Mouse (Mus musculus) left cerebral cortex, postnatal 14 days (tissue): Measurements from ENCODE around the gene Hist1h3a. TPM values are rescaled to one million over a fixed set of nuclear protein-coding genes. Genes with fewer than 3 reads are reported as not detected.
"Not testable (repeated sequence)": the region's sequence is repeated elsewhere in the genome, so short reads cannot be mapped to it uniquely, and the experiment has no call there.

Source experiments
- DNase-seq, 2 experiments: peaks; one replicate each; pipeline ENCODE4 v3.0.0; 2021 to 2022; ENCODE audit warnings: low spot score in 2 of 2, mixed read lengths in 1 of 2
- intact Hi-C: fragments of 180-260 bp; cut with DNase I; formaldehyde crosslinking; loops from one replicate; pipeline ENCODE4 v1.15.1; 2025
- microRNA-seq, 2 experiments: library from miRNA; unstranded; fragments of <30 nt; microRNA quantifications; one replicate each; pipeline ENCODE4 v1.2.0; 2022
- total RNA-seq, 2 experiments: library from RNA; stranded (reverse); gene quantifications; 2 replicates each; pipeline ENCODE4 v1.2.3; 2021

Gene Hist1h3a
- total RNA-seq, 2 experiments from 2014 or later = 33.2 to 47.2 TPM

GRCm38 (mm10) chr13:23725213-23725612, 37.0 kb downstream of the Hist1h3a start:
- intact Hi-C loops = no loop called here
- DNase-seq = no peak

DNA sequence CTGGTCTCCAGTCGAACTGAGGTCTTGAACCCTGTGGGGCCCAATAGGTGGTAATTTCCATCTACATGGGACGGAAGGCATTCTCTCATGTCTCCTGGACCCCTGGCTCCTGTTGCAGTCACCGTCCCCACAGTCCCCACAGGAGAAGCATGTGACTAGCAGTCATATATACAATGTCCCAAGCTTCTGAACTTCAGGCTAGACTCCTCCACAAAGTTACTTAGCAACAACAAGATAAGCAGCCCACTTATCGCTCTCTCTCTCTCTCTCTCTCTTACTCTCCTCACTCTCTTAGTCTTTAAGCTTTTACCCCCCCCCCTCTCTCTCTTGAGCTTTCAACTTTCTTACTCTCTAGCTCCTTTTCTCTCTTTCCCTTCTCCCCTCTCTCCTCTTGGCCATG, 37.9 kb downstream of the Hist1h3a start:
- intact Hi-C loops = no loop called here

DNA sequence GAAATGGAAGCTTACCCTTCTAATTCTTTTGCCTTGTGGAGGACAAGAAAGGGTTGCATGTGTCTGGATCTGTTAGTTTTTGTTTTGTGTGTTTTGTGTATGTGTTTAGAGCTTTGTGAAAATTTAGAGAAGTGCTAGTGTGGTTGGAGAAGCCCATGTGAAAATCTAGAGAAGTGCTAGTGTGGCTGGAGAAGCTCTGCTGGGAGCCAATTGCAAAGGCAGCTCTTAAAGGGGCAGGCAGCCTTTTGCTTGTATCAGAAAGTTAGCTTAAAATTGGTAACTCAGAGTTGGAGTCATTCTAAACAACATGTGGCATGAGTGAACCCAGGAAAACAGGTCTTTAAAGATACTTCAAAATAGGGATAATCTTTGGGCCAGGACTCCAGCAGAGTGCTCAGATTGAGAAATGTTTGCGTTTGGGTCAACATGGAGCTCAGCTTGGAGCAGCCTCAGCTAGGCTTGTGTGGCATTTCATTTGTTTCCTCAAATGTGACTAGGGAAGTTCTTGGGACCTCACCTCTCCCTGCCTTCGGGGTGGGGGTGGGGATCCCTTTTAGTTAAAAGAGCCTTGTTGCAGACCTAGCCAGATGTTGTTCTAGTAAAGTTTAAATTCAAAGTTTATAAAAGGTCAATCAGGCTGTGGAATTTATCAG, 44.5 kb downstream of the Hist1h3a start:
- DNase-seq, intact Hi-C loops: not testable (repeated sequence)

More for the DNA sequence above, 37.9 kb downstream of the Hist1h3a start:
- no peak for DNase-seq

GRCm38 (mm10) chr13:23717176-23717575, 45.0 kb downstream of the Hist1h3a start:
- no peak for DNase-seq
- intact Hi-C loops = no loop called here

DNA sequence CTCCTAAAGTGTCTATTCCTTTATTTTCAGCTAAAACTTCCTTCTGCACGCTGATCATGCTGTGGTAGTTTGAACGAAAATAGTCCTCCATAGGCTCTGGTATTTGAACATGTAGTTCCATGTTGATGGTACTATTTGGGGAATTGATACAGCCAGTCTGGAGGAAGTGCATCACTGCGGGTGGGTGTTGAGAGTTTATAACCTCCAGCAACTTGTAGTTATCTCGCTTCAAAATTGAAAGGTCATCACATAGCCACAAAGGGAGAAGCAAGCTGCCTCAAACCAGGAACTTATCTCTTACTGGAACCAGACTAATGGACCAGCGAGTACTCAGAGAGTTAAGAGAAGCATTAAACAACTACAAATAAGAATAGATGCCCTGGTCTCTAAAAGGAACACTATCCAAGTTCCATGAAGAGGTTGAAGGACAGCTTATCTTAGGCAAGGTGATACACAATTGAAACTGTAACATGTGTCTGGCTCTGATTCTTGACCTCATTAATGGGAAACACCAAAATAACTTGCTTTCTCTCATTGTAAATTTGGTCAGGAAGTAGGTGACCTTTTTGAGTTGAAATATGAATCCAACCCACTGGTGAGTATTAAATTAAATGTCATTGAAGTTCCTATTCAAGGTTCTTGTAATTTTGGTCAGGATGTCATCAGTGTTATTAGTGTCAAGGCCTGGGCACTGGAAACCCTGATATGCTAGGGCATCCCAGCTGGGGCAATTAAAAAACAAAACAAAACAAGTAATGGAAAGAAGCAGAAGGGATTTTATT, 45.7 kb downstream of the Hist1h3a start:
- intact Hi-C loops = no loop called here

More for the DNA sequence above, 45.7 kb downstream of the Hist1h3a start:
- DNase-seq = no peak

Small RNA genes within 50 kb of the gene (microRNA-seq; reads per million reads assigned to microRNA genes)
- 0 reads per million in 2 experiments for gene Gm44314
- gene Gm44484 = 0 reads per million in 2 experiments

Other genes with a start within 250 kb of the Hist1h3a start
- 100 to 1,000 TPM; 264 to 291 TPM for gene Hist1h4h, start 231.3 kb downstream of the Hist1h3a start, total RNA-seq
- 10 to 100 TPM in 1 of 2 experiments, 1 to 10 TPM in 1; 4.3 to 21.5 TPM for gene Hist1h2af, start 228.5 kb downstream of the Hist1h3a start, total RNA-seq
- gene Hist1h3g, start 227.0 kb downstream of the Hist1h3a start, total RNA-seq = 1 to 10 TPM; 5.8 to 6.2 TPM
- gene Hist1h2bh, start 219.0 kb downstream of the Hist1h3a start, total RNA-seq = under 1 TPM; 0.91 to 0.92 TPM
- 10 to 100 TPM; 18.7 to 21.0 TPM for gene Hist1h3f, start 218.3 kb downstream of the Hist1h3a start, total RNA-seq
- 100 to 1,000 TPM; 150 to 165 TPM for gene Hist1h4f, start 210.7 kb downstream of the Hist1h3a start, total RNA-seq
- gene Hist1h1d, start 209.1 kb downstream of the Hist1h3a start, total RNA-seq = 1 to 10 TPM; 3.1 to 4.2 TPM
- gene Hist1h3e, start 200.0 kb downstream of the Hist1h3a start, total RNA-seq = 10 to 100 TPM; 49.1 to 57.1 TPM
- gene Hist1h2ae, start 191.2 kb downstream of the Hist1h3a start, total RNA-seq = 10 to 100 TPM in 1 of 2 experiments, 1 to 10 TPM in 1; 8.2 to 10.1 TPM
- gene Hist1h2bg, start 191.0 kb downstream of the Hist1h3a start, total RNA-seq = 10 to 100 TPM; 79.2 to 92.9 TPM
- gene Hist1h2bf, start 188.2 kb downstream of the Hist1h3a start, total RNA-seq = 10 to 100 TPM; 24.6 to 36.3 TPM
- gene Hist1h2ad, start 188.0 kb downstream of the Hist1h3a start, total RNA-seq = 1 to 10 TPM; 3.0 to 5.1 TPM
- gene Hist1h3d, start 186.6 kb downstream of the Hist1h3a start, total RNA-seq = 1 to 10 TPM; 9.4 to 9.9 TPM
- 100 to 1,000 TPM; 132 to 148 TPM for gene Hist1h4d, start 180.8 kb downstream of the Hist1h3a start, total RNA-seq
- gene Hist1h2be, start 141.3 kb downstream of the Hist1h3a start, total RNA-seq = 1 to 10 TPM; 4.8 to 5.6 TPM
- gene Hist1h1e, start 139.8 kb downstream of the Hist1h3a start, total RNA-seq = 10 to 100 TPM; 53.4 to 69.1 TPM
- gene Hist1h2ac, start 78.4 kb downstream of the Hist1h3a start, total RNA-seq = 1 to 10 TPM; 1.9 to 2.0 TPM
- 10 to 100 TPM; 25.0 to 27.3 TPM for gene Hist1h2bc, start 78.2 kb downstream of the Hist1h3a start, total RNA-seq
- gene Hist1h1t, start 66.6 kb downstream of the Hist1h3a start, total RNA-seq = under 1 TPM in 1 of 2 experiments, not detected in 1; 0.40 TPM
- gene Hist1h4c, start 63.9 kb downstream of the Hist1h3a start, total RNA-seq = 100 to 1,000 TPM; 100 to 103 TPM
- 1 to 10 TPM; 2.9 to 3.1 TPM for gene Hfe, start 51.5 kb downstream of the Hist1h3a start, total RNA-seq
- gene Hist1h1c, start 23.6 kb downstream of the Hist1h3a start, total RNA-seq = 10 to 100 TPM; 55.8 to 75.9 TPM
- gene Hist1h3c, start 16.8 kb downstream of the Hist1h3a start, total RNA-seq = 1 to 10 TPM; 6.8 to 7.2 TPM
- 10 to 100 TPM; 18.8 to 20.7 TPM for gene Hist1h2bb, start 15.7 kb downstream of the Hist1h3a start, total RNA-seq
- 10 to 100 TPM; 30.0 to 36.8 TPM for gene Hist1h2ab, start 11.3 kb downstream of the Hist1h3a start, total RNA-seq
- gene Hist1h3b, start 10.1 kb downstream of the Hist1h3a start, total RNA-seq = 10 to 100 TPM; 16.5 to 23.8 TPM
- 10 to 100 TPM; 73.2 to 80.8 TPM for gene Hist1h4b, start 5.4 kb downstream of the Hist1h3a start, total RNA-seq
- gene Hist1h4a, start 1.2 kb downstream of the Hist1h3a start, total RNA-seq = 10 to 100 TPM; 68.8 to 69.0 TPM
- 10 to 100 TPM; 20.4 to 29.2 TPM for gene Hist1h1a, start 1.3 kb upstream of the Hist1h3a start, total RNA-seq
- gene Trim38, start 7.5 kb upstream of the Hist1h3a start, total RNA-seq = not detected
- not detected for gene Slc17a2, start 44.6 kb upstream of the Hist1h3a start, total RNA-seq
- gene Slc17a3, start 77.0 kb upstream of the Hist1h3a start, total RNA-seq = under 1 TPM; 0.17 to 0.22 TPM
- not detected for gene Slc17a1, start 105.4 kb upstream of the Hist1h3a start, total RNA-seq
- not detected for gene Slc17a4, start 152.6 kb upstream of the Hist1h3a start, total RNA-seq
- gene Hist1h2ba, start 171.8 kb upstream of the Hist1h3a start, total RNA-seq = not detected
- not detected for gene Hist1h2aa, start 172.1 kb upstream of the Hist1h3a start, total RNA-seq
- gene Scgn, start 228.8 kb upstream of the Hist1h3a start, total RNA-seq = under 1 TPM; 0.32 to 0.42 TPM